ENCODE assay signal across 8 mouse cellular contexts in genomic region chr1:82292771-82293170, GRCm38 (mm10). TPM values are rescaled to one million over a fixed set of nuclear protein-coding genes. Genes with fewer than 3 reads are reported as not detected.
DNase-seq lines count a peak whose midpoint lies in the region; ATAC-seq and TF ChIP-seq lines count a peak whose summit lies in the region.

No protein-coding gene starts in this region.

- no peaks in the 10 kb centered on the region for H3K9me3 ChIP-seq in intestine, embryonic 15.5 days

- no peak for TF ChIP-seq POLR2A in small intestine, adult 2 months (IDR thresholded peaks at IDR 0.05; ENCODE audit: low read depth, low read length)

- ATAC-seq in intestine, embryonic 15.5 days, result peak; percentile 16; the same call in 1 of the 2 replicates
- ATAC-seq in megakaryocyte progenitor cell, adult 5-6 weeks (replicated peaks; ENCODE audit: poor library complexity), result peak; percentile 14; the same call in 1 of the 2 replicates

- peak overlapping the region; percentile 65 for H3K4me3 ChIP-seq in intestine, embryonic 15.5 days (replicated peaks)
- H3K4me3 ChIP-seq in small intestine, adult 2 months (ENCODE audit: low read depth, low read length), result peak overlapping the region; percentile 4; the same call in 1 of the 2 replicates

- peaks cover 25% of the 10 kb centered on the region for H3K4me1 ChIP-seq in intestine, embryonic 15.5 days (replicated peaks)
- peaks cover 16% of the 10 kb centered on the region for H3K4me1 ChIP-seq in small intestine, adult 2 months (ENCODE audit: control insufficient read depth, insufficient read depth, insufficient read length, low read length)

- no peak overlapping the region for H3K27ac ChIP-seq in intestine, embryonic 15.5 days
- no peak overlapping the region for H3K27ac ChIP-seq in small intestine, adult 2 months (ENCODE audit: insufficient read depth, low read depth, low read length)

- no peaks in the 10 kb centered on the region for H3K36me3 ChIP-seq in intestine, embryonic 15.5 days
- no peaks in the 10 kb centered on the region for H3K36me3 ChIP-seq in small intestine, adult 2 months (ENCODE audit: control insufficient read depth, insufficient read depth, low read length)

- H3K4me2 ChIP-seq in intestine, embryonic 15.5 days (replicated peaks), result peak overlapping the region; percentile 93

- 2% methylated on average over 13 of the region's 13 CpGs for WGBS in intestine, embryonic 15.5 days
- WGBS in small intestine, adult 2 months, result 6% methylated on average over 13 of the region's 13 CpGs

- DNase-seq in brain, adult 2 months (ENCODE audit: low read depth, low spot score), result peak; percentile 96
- peak; percentile 88 for DNase-seq in embryo, embryonic 9.5 days (ENCODE audit: extremely low spot score)
- peak; percentile 98 for DNase-seq in heart, adult 11 months
- peak; percentile 75 to 91 for DNase-seq in left cerebral cortex, postnatal 25 days (ENCODE audit: low spot score in 2 of 2)
- no peak for DNase-seq in spleen, postnatal 14 days (ENCODE audit: low spot score in 2 of 2)

- no peak overlapping the region for H3K9ac ChIP-seq in intestine, embryonic 15.5 days

- intact Hi-C loops in left cerebral cortex, postnatal 25 days (cut with DNase I), result loop anchor here (5.0 to 10.0 kb wide), 3 partner anchors 140 to 698 kb away; no protein-coding TSS in a partner anchor

- TF ChIP-seq CTCF in small intestine, adult 2 months (IDR thresholded peaks at IDR 0.05; ENCODE audit: extremely low read depth, insufficient read length, insufficient replicate concordance, low read depth, low read length), result no peak

- H3K27me3 ChIP-seq in intestine, embryonic 15.5 days (replicated peaks), result 0 out of 2 replicates have a peak, but pooled peaks cover 8% of the 10 kb centered on the region
- peaks cover 10% of the 10 kb centered on the region for H3K27me3 ChIP-seq in small intestine, adult 2 months (ENCODE audit: control insufficient read depth, insufficient read depth, low read length)

RNA-seq across cellular contexts. Expression of gene Irs1, which starts 1.6 kb away (rescaled TPM):
- 2.7 and 3.3 TPM in 2 replicates for polyA plus RNA-seq in intestine, embryonic 15.5 days (2015; fragmentation: Nextera tagmentation; extraction: Ambion mirVana)
- 10 to 100 TPM; 17.3 to 17.4 TPM for total RNA-seq in left cerebral cortex, postnatal 25 days (2021)
- total RNA-seq in megakaryocyte progenitor cell, adult 5-6 weeks (2015), result not detected in 2 replicates
- not detected in 2 replicates for total RNA-seq in megakaryocyte progenitor cell, adult 5-6 weeks (2017)
- polyA plus RNA-seq in small intestine, adult 2 months (2012; rRNA removed), result 0.95 and 1.1 TPM in 2 replicates

RNA-seq across cellular contexts. Expression of gene Rhbdd1, which starts 23.5 kb away (rescaled TPM):
- 9.8 and 10.2 TPM in 2 replicates for polyA plus RNA-seq in intestine, embryonic 15.5 days (2015; fragmentation: Nextera tagmentation; extraction: Ambion mirVana)
- total RNA-seq in left cerebral cortex, postnatal 25 days (2021), result 1 to 10 TPM; 6.3 to 7.1 TPM
- 11.6 and 12.1 TPM in 2 replicates for total RNA-seq in megakaryocyte progenitor cell, adult 5-6 weeks (2015)
- 14.1 and 16.0 TPM in 2 replicates for total RNA-seq in megakaryocyte progenitor cell, adult 5-6 weeks (2017)
- polyA plus RNA-seq in small intestine, adult 2 months (2012; rRNA removed), result 3.0 and 4.9 TPM in 2 replicates

RNA-seq across cellular contexts. Expression of gene Gm9747, which starts 59.9 kb away (rescaled TPM):
- polyA plus RNA-seq in intestine, embryonic 15.5 days (2015; fragmentation: Nextera tagmentation; extraction: Ambion mirVana), result 8.6 and 9.2 TPM in 2 replicates
- total RNA-seq in left cerebral cortex, postnatal 25 days (2021), result not detected
- total RNA-seq in megakaryocyte progenitor cell, adult 5-6 weeks (2015), result not detected in 2 replicates
- total RNA-seq in megakaryocyte progenitor cell, adult 5-6 weeks (2017), result not detected in 2 replicates
- polyA plus RNA-seq in small intestine, adult 2 months (2012; rRNA removed), result not detected in 2 replicates

Comparison
In these comparisons a context has a peak if more than half of its experiments do, and no peak if none do; other contexts are left out.
1. DNase-seq: peak in brain, adult 2 months (single experiment), embryo, embryonic 9.5 days (single experiment), heart, adult 11 months (single experiment) and left cerebral cortex, postnatal 25 days (2 of 2); none in spleen, postnatal 14 days (0 of 2).
2. RNA of gene Irs1, which starts 1.6 kb away (total RNA-seq): 17.3 to 17.4 TPM in left cerebral cortex, postnatal 25 days; not detected in megakaryocyte progenitor cell, adult 5-6 weeks; every median in the first group is over 10 times any median in the second.